Mouse (Mus musculus): ENCODE results near the gene Evi5. TPM values are rescaled to one million over a fixed set of nuclear protein-coding genes. Genes with fewer than 3 reads are reported as not detected.

Gene Evi5
- polyA plus RNA-seq, 1 experiment = 32.7 TPM

DNA sequence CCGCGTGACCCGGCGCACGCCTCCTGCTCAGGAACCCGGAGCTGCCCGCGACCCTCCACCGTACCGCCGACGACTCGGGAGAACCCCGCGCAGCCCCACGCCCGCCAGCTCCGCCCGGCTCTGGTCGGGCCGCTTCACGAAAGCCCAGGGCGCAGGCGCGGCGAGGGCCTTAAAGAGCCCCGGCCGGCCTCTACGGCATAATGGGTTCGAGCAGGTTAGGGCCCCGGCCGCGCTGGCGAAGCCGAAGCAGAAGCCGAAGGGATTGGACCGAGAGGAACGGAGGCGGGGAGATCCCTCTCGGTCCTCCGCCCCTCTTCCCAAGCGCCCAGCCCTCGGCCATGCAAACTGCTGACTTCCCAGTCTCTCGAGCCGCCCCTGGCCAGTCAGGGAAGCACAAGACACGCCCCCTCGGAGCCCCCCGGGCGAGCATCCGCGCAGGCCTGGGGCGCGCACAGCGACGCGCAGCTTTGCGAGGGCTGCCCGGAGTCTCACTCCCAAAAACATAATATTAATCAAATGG lies 5.9 kb downstream of the Evi5 start:
- TF ChIP-seq POLR2A (IDR thresholded peaks at IDR 0.05; ENCODE audit: borderline replicate concordance, extremely low read depth, insufficient read depth, insufficient read length, poor library complexity, severe bottlenecking) = peak; percentile 73
- 0 out of 2 replicates have a peak, but pooled peaks have one; percentile 11 for TF ChIP-seq CTCF (IDR thresholded peaks at IDR 0.05; ENCODE audit: borderline replicate concordance, extremely low read depth, insufficient read depth, insufficient read length)
- DNase-seq (ENCODE audit: low read depth) = peak; percentile 97

GRCm38 (mm10) chr5:107867970-107868904 lies 6.7 kb downstream of the Evi5 start:
- peak; percentile 64 for DNase-seq (ENCODE audit: low read depth)
- no peak for TF ChIP-seq CTCF (IDR thresholded peaks at IDR 0.05; ENCODE audit: borderline replicate concordance, extremely low read depth, insufficient read depth, insufficient read length)
- no peak for TF ChIP-seq POLR2A (IDR thresholded peaks at IDR 0.05; ENCODE audit: borderline replicate concordance, extremely low read depth, insufficient read depth, insufficient read length, poor library complexity, severe bottlenecking)

DNA sequence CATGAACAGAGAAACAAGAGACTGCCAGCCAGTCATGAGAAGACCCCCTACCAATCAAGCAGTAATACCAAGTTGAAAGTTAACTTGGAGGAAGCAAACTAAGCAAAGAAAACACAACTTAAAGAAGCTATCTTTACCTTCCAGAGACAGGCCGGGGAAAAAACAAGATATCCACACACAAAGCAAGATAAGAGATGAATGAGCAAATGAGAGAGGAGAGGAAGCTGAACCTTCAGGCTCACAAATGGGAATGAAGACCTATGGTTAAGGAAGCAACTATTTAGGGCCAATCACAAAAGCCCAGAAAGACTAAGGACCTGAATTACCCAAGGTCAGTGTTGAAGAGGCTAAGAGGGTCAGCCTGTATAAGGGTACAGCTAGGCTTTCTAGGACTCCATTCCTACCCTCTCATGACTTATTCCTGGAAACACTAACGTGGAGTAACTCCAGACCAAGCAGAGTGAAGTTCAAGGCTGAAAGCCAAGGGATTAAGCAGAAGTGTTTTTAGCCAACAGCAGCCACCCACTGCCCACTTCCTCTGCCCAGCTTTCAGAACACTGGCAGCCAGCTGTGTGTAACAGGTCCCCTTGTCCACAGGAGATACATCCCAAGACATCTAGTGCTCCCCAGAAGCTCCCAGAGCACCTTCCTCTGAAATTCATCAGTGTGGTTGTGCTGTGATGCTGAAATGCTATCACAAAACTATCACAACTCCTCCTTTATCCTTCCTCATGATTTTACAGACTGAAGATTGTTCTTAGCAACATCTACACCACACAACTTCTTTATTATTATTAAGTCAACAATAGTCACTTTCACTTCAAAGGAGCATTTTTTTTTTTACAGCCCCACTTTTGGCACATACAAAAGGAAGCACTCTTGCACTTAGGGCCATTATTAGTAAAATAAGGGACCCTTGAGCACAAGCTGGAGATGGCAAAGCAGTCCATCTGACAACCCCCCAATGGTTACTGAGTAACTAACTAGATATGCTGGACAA lies 8.5 kb downstream of the Evi5 start:
- DNase-seq (ENCODE audit: low read depth) = no peak
- TF ChIP-seq POLR2A (IDR thresholded peaks at IDR 0.05; ENCODE audit: borderline replicate concordance, extremely low read depth, insufficient read depth, insufficient read length, poor library complexity, severe bottlenecking) (no peak), CTCF (IDR thresholded peaks at IDR 0.05; ENCODE audit: borderline replicate concordance, extremely low read depth, insufficient read depth, insufficient read length) (no peak)

DNA sequence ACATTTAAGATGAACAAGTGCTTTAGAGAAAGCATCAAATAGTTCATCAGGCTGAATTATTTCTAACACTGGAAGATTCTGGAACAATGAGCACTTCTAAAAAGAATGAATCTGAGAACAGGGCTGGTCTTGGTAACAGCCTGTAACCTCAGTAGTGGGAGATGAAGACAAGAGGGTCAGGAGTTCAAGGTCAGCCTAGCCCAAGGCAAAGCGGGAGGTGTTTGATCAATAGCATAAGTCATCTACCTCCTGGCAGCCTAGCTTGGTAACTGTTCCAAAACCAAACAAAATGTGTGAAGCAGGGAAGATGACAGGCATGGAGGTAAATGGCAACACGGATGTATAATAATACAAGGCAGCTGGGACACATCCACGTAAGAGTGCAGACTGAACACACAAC lies 10.9 kb downstream of the Evi5 start:
- TF ChIP-seq POLR2A (IDR thresholded peaks at IDR 0.05; ENCODE audit: borderline replicate concordance, extremely low read depth, insufficient read depth, insufficient read length, poor library complexity, severe bottlenecking) = no peak
- no peak for TF ChIP-seq CTCF (IDR thresholded peaks at IDR 0.05; ENCODE audit: borderline replicate concordance, extremely low read depth, insufficient read depth, insufficient read length)
- no peak for DNase-seq (ENCODE audit: low read depth)

DNA sequence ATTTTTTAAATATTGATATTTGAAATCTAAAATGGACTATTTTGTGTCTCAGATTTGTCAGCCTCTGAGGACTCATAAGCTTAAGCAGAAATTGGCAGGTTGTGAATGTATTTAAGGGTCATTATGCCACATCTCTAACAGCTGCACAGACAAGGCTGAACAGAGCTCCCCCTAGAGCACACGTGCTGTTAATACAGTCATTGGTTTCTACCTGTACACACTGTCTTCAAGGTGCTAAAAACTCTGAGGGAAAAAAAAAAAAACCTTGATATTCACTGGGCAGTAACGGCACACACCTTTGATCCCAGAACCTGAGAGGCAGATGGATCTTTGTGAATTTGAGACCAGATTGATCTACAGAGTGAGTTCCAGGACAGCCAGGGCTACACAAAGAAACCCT lies 15.9 kb downstream of the Evi5 start:
- TF ChIP-seq POLR2A (IDR thresholded peaks at IDR 0.05; ENCODE audit: borderline replicate concordance, extremely low read depth, insufficient read depth, insufficient read length, poor library complexity, severe bottlenecking) = no peak
- TF ChIP-seq CTCF (IDR thresholded peaks at IDR 0.05; ENCODE audit: borderline replicate concordance, extremely low read depth, insufficient read depth, insufficient read length) = peak; percentile 37; the same call in 1 of the 2 replicates
- no peak for DNase-seq (ENCODE audit: low read depth)

DNA sequence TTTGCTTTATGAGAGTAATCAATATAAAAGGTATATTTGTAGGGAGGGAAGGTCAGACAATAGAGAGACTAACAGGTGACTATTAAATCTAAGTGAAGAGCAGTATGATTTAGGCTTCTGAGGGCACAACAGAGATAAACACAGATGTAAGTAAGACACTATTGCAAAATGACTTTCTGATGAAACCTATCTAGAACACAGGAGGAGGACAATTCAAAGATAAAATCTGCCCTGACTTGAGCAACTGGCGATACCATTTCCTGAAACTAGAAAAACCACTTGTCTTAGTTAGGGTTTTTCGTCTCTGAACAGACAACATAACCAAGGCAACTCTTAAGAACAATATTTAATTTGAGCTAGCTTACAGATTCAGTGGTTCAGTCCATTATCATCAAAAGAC lies 19.4 kb downstream of the Evi5 start:
- TF ChIP-seq CTCF (IDR thresholded peaks at IDR 0.05; ENCODE audit: borderline replicate concordance, extremely low read depth, insufficient read depth, insufficient read length) (no peak), POLR2A (IDR thresholded peaks at IDR 0.05; ENCODE audit: borderline replicate concordance, extremely low read depth, insufficient read depth, insufficient read length, poor library complexity, severe bottlenecking) (no peak)
- no peak for DNase-seq (ENCODE audit: low read depth)

DNA sequence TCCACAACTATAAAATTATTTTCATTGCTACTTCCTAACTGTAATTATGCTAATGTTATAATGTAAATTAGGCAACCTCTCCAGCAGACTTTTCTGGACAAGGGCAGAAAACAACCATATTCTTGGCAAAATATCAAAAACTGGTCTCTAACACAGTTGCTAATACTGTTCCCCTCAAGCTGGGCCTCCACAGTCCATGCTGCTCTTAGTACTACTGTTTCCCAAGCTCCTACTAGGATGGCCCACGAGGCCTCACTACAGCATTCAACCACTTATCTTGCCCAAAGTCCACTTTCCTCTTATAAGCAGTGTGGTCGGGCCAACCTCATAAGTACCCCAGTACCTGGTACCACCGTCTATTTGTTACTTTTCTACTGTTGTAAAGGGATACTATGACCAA lies 20.4 kb downstream of the Evi5 start:
- DNase-seq (ENCODE audit: low read depth) = no peak
- TF ChIP-seq CTCF (IDR thresholded peaks at IDR 0.05; ENCODE audit: borderline replicate concordance, extremely low read depth, insufficient read depth, insufficient read length) (no peak), POLR2A (IDR thresholded peaks at IDR 0.05; ENCODE audit: borderline replicate concordance, extremely low read depth, insufficient read depth, insufficient read length, poor library complexity, severe bottlenecking) (no peak)

- TF ChIP-seq POLR2A (IDR thresholded peaks at IDR 0.05; ENCODE audit: borderline replicate concordance, extremely low read depth, insufficient read depth, insufficient read length, poor library complexity, severe bottlenecking) (no peak), CTCF (IDR thresholded peaks at IDR 0.05; ENCODE audit: borderline replicate concordance, extremely low read depth, insufficient read depth, insufficient read length) (no peak)
- peak; percentile 69 for DNase-seq (ENCODE audit: low read depth)
Measured at GRCm38 (mm10) chr5:107853807-107854206, 21.1 kb downstream of the Evi5 start.

DNA sequence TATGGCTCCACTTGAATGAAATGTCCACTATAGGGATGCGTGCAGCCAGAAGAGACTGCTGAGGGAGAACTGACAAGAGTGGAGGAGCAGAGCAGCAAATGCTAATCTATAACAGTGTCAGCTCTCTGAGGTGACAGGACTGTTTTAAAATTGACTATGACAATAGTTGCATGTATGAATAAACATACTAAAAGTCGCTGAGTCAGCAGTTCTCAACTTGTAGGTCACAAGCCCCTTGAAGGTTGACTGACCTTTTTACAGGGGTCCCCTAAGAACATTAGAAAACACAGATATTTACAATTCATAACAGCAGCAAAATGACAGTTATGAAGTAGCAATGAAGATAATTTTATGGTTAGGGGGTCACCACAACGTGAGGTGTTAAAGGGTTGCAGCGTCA lies 25.9 kb downstream of the Evi5 start:
- TF ChIP-seq CTCF (IDR thresholded peaks at IDR 0.05; ENCODE audit: borderline replicate concordance, extremely low read depth, insufficient read depth, insufficient read length) = no peak
- TF ChIP-seq POLR2A (IDR thresholded peaks at IDR 0.05; ENCODE audit: borderline replicate concordance, extremely low read depth, insufficient read depth, insufficient read length, poor library complexity, severe bottlenecking) = no peak
- DNase-seq (ENCODE audit: low read depth) = no peak

GRCm38 (mm10) chr5:107847817-107848216 lies 27.1 kb downstream of the Evi5 start:
- TF ChIP-seq POLR2A (IDR thresholded peaks at IDR 0.05; ENCODE audit: borderline replicate concordance, extremely low read depth, insufficient read depth, insufficient read length, poor library complexity, severe bottlenecking) = no peak
- no peak for TF ChIP-seq CTCF (IDR thresholded peaks at IDR 0.05; ENCODE audit: borderline replicate concordance, extremely low read depth, insufficient read depth, insufficient read length)
- DNase-seq (ENCODE audit: low read depth) = peak; percentile 3

- peak; percentile 69 for DNase-seq (ENCODE audit: low read depth)
- TF ChIP-seq CTCF (IDR thresholded peaks at IDR 0.05; ENCODE audit: borderline replicate concordance, extremely low read depth, insufficient read depth, insufficient read length) (no peak), POLR2A (IDR thresholded peaks at IDR 0.05; ENCODE audit: borderline replicate concordance, extremely low read depth, insufficient read depth, insufficient read length, poor library complexity, severe bottlenecking) (no peak)
Measured at GRCm38 (mm10) chr5:107847349-107847748, 27.6 kb downstream of the Evi5 start.
